Mouse (Mus musculus) MEL (cell line): Measurements from ENCODE around the gene Clptm1. TPM values are rescaled to one million over a fixed set of nuclear protein-coding genes. Genes with fewer than 3 reads are reported as not detected.

ENCODE experiments used
- DNase-seq: peaks from one replicate; pipeline ENCODE4 v3.0.0; 2011; ENCODE audit warnings: low read depth, low spot score
- H3K27ac ChIP-seq: 2 replicates; pipeline ENCODE4 v1.5.1; 2012; ENCODE audit warnings: low read depth, mild to moderate bottlenecking, control low read depth, low read length, moderate library complexity; ENCODE audit not compliant: control insufficient read depth
- H3K27me3 ChIP-seq, 2 experiments: fragments of 150-350 bp in 1 of 2; sonication (generic) in 1 of 2; 2 replicates each; pipeline ENCODE4 v1.6.1; 2012; ENCODE audit warnings: low read length in 2 of 2, mild to moderate bottlenecking in 2 of 2, improper control_type of control experiment in 1 of 2, moderate library complexity in 1 of 2; ENCODE audit not compliant: insufficient read depth in 2 of 2, control insufficient read depth in 1 of 2
- H3K36me3 ChIP-seq, 2 experiments: 2 replicates each; pipeline ENCODE4 v1.6.1; 2012 to 2014; ENCODE audit warnings: low read length in 2 of 2, improper control_type of control experiment in 1 of 2, inconsistent platforms in 1 of 2, mild to moderate bottlenecking in 1 of 2; ENCODE audit not compliant: insufficient read depth in 2 of 2, control insufficient read depth in 1 of 2
- H3K4me1 ChIP-seq, 2 experiments: fragments of 150-350 bp in 1 of 2; sonication (generic) in 1 of 2; 2 replicates each; pipeline ENCODE4 v1.6.1; 2012; ENCODE audit warnings: low read length in 2 of 2, improper control_type of control experiment in 1 of 2, mild to moderate bottlenecking in 1 of 2; ENCODE audit not compliant: insufficient read depth in 2 of 2, control insufficient read depth in 1 of 2
- H3K4me3 ChIP-seq, 2 experiments: fragments of 150-350 bp in 1 of 2; sonication (generic) in 1 of 2; 2 replicates each; pipeline ENCODE4 v1.5.1; 2012; ENCODE audit warnings: low read depth in 2 of 2, low read length in 2 of 2, mild to moderate bottlenecking in 2 of 2, moderate library complexity in 2 of 2, control low read depth in 1 of 2, improper control_type of control experiment in 1 of 2; ENCODE audit not compliant: control insufficient read depth in 1 of 2, insufficient read depth in 1 of 2
- H3K79me2 ChIP-seq: 2 replicates; pipeline ENCODE4 v1.6.1; 2012; ENCODE audit warnings: mild to moderate bottlenecking, low read length, moderate library complexity; ENCODE audit not compliant: control insufficient read depth, poor library complexity, insufficient read depth
- H3K9ac ChIP-seq: 2 replicates; pipeline ENCODE4 v1.6.1; 2012; ENCODE audit warnings: low read depth, mild to moderate bottlenecking, control low read depth, low read length, moderate library complexity; ENCODE audit not compliant: control insufficient read depth, poor library complexity, severe bottlenecking
- H3K9me3 ChIP-seq: fragments of 150-350 bp; sonication (generic); replicated peaks from 2 replicates; pipeline ENCODE4 v1.6.1; 2012; ENCODE audit warnings: mild to moderate bottlenecking, low read length, improper control_type of control experiment, moderate library complexity; ENCODE audit not compliant: insufficient read depth
- BHLHE40 ChIP-seq: IDR thresholded peaks from 2 replicates; pipeline ENCODE4 v1.6.1; 2012; ENCODE audit warnings: low read depth, mild to moderate bottlenecking, inconsistent platforms, low read length, improper control_type of control experiment, borderline replicate concordance
- CHD1 ChIP-seq: IDR thresholded peaks from 2 replicates; pipeline ENCODE4 v1.6.1; 2012; ENCODE audit warnings: low read depth, mild to moderate bottlenecking, inconsistent platforms, low read length, improper control_type of control experiment
- CHD2 ChIP-seq: IDR thresholded peaks from 2 replicates; pipeline ENCODE4 v1.6.1; 2011; ENCODE audit warnings: low read length, improper control_type of control experiment
- CTCF ChIP-seq, 3 experiments: IDR thresholded peaks in 2 of 3; conservative IDR thresholded peaks in 1 of 3; 2 replicates each; pipeline ENCODE4 v1.5.1; 2011 to 2012; ENCODE audit warnings: low read length in 3 of 3, low read depth in 2 of 3, mild to moderate bottlenecking in 2 of 3, improper control_type of control experiment in 1 of 3, inconsistent platforms in 1 of 3, mixed read lengths in 1 of 3, moderate library complexity in 1 of 3; ENCODE audit not compliant: control insufficient read depth in 1 of 3, insufficient read depth in 1 of 3, poor library complexity in 1 of 3, severe bottlenecking in 1 of 3
- ETS1 ChIP-seq: IDR thresholded peaks from 2 replicates; pipeline ENCODE4 v1.6.1; 2012; ENCODE audit warnings: low read depth, mild to moderate bottlenecking, inconsistent platforms, low read length, improper control_type of control experiment, moderate library complexity
- GABPA ChIP-seq: IDR thresholded peaks from 2 replicates; pipeline ENCODE4 v1.6.1; 2012; ENCODE audit warnings: low read depth, mild to moderate bottlenecking, inconsistent platforms, low read length, improper control_type of control experiment, moderate library complexity
- HCFC1 ChIP-seq: IDR thresholded peaks from 2 replicates; pipeline ENCODE4 v1.6.1; 2012; ENCODE audit warnings: low read depth, mild to moderate bottlenecking, inconsistent platforms, low read length, improper control_type of control experiment, moderate library complexity
- JUND ChIP-seq: IDR thresholded peaks from 2 replicates; pipeline ENCODE4 v1.6.1; 2011; ENCODE audit warnings: low read depth, mild to moderate bottlenecking, improper control_type of control experiment, low read length
- KAT2A ChIP-seq: conservative IDR thresholded peaks from 2 replicates; pipeline ENCODE4 v1.6.1; 2012; ENCODE audit warnings: low read depth, low read length, improper control_type of control experiment, inconsistent platforms
- MAFK ChIP-seq: IDR thresholded peaks from 2 replicates; pipeline ENCODE4 v1.6.1; 2011; ENCODE audit warnings: low read depth, mild to moderate bottlenecking, low read length, improper control_type of control experiment, borderline replicate concordance
- MAX ChIP-seq: IDR thresholded peaks from 2 replicates; pipeline ENCODE4 v1.6.1; 2011; ENCODE audit warnings: low read length, improper control_type of control experiment
- MAZ ChIP-seq: IDR thresholded peaks from 2 replicates; pipeline ENCODE4 v1.6.1; 2012; ENCODE audit warnings: low read depth, mild to moderate bottlenecking, inconsistent platforms, low read length, improper control_type of control experiment
- MEF2A ChIP-seq: IDR thresholded peaks from 2 replicates; pipeline ENCODE4 v1.6.1; 2014; ENCODE audit warnings: low read depth, mild to moderate bottlenecking, inconsistent platforms, low read length, improper control_type of control experiment; ENCODE audit not compliant: poor library complexity, insufficient replicate concordance, severe bottlenecking; ENCODE audit errors: extremely low read depth
- MXI1 ChIP-seq: IDR thresholded peaks from 2 replicates; pipeline ENCODE4 v1.6.1; 2011; ENCODE audit warnings: mild to moderate bottlenecking, low read depth, low read length, improper control_type of control experiment
- MYC ChIP-seq: IDR thresholded peaks from 2 replicates; pipeline ENCODE4 v1.6.1; 2011; ENCODE audit warnings: low read depth, mild to moderate bottlenecking, low read length, improper control_type of control experiment, moderate library complexity
- NELFE ChIP-seq: IDR thresholded peaks from 2 replicates; pipeline ENCODE4 v1.6.1; 2011; ENCODE audit warnings: low read depth, low read length, improper control_type of control experiment
- POLR2AphosphoS2 ChIP-seq: IDR thresholded peaks from 2 replicates; pipeline ENCODE4 v1.6.1; 2011; ENCODE audit warnings: low read length, improper control_type of control experiment
- RAD21 ChIP-seq: IDR thresholded peaks from 2 replicates; pipeline ENCODE4 v1.6.1; 2011; ENCODE audit warnings: mild to moderate bottlenecking, low read depth, low read length, improper control_type of control experiment
- RCOR1 ChIP-seq: IDR thresholded peaks from 2 replicates; pipeline ENCODE4 v1.6.1; 2012; ENCODE audit warnings: low read depth, mild to moderate bottlenecking, inconsistent platforms, low read length, improper control_type of control experiment
- SIN3A ChIP-seq: IDR thresholded peaks from 2 replicates; pipeline ENCODE4 v1.6.1; 2012; ENCODE audit warnings: low read length, improper control_type of control experiment, inconsistent platforms
- SMC3 ChIP-seq: IDR thresholded peaks from 2 replicates; pipeline ENCODE4 v1.6.1; 2011; ENCODE audit warnings: low read depth, low read length, improper control_type of control experiment
- TAL1 ChIP-seq: IDR thresholded peaks from 2 replicates; pipeline ENCODE4 v1.6.1; 2012; ENCODE audit warnings: mild to moderate bottlenecking, inconsistent platforms, low read length, moderate library complexity, mixed read lengths
- TBP ChIP-seq: IDR thresholded peaks from 2 replicates; pipeline ENCODE4 v1.8.0; 2011; ENCODE audit warnings: low read depth, low read length, improper control_type of control experiment
- TCF12 ChIP-seq: IDR thresholded peaks from 2 replicates; pipeline ENCODE4 v1.6.1; 2014; ENCODE audit warnings: low read depth, mild to moderate bottlenecking, inconsistent platforms, low read length, improper control_type of control experiment, moderate library complexity
- UBTF ChIP-seq: IDR thresholded peaks from 2 replicates; pipeline ENCODE4 v1.6.1; 2012; ENCODE audit warnings: low read depth, mild to moderate bottlenecking, inconsistent platforms, low read length, improper control_type of control experiment, moderate library complexity, borderline replicate concordance; ENCODE audit not compliant: insufficient read depth
- USF1 ChIP-seq: IDR thresholded peaks from 2 replicates; pipeline ENCODE4 v1.6.1; 2014; ENCODE audit warnings: low read depth, mild to moderate bottlenecking, inconsistent platforms, low read length, improper control_type of control experiment, moderate library complexity
- USF2 ChIP-seq, 2 experiments: IDR thresholded peaks; 2 replicates each; pipeline ENCODE4 v1.6.1; 2011 to 2012; ENCODE audit warnings: improper control_type of control experiment in 2 of 2, low read length in 2 of 2, borderline replicate concordance in 1 of 2, inconsistent platforms in 1 of 2, low read depth in 1 of 2, mild to moderate bottlenecking in 1 of 2; ENCODE audit not compliant: insufficient read depth in 1 of 2
- ZC3H11A ChIP-seq: IDR thresholded peaks from 2 replicates; pipeline ENCODE4 v1.6.1; 2012; ENCODE audit warnings: low read depth, mild to moderate bottlenecking, inconsistent platforms, low read length, improper control_type of control experiment
- ZKSCAN1 ChIP-seq: IDR thresholded peaks from 2 replicates; pipeline ENCODE4 v1.6.1; 2012; ENCODE audit warnings: low read depth, mild to moderate bottlenecking, inconsistent platforms, low read length, improper control_type of control experiment, moderate library complexity
- ZMIZ1 ChIP-seq: IDR thresholded peaks from 2 replicates; pipeline ENCODE4 v1.6.1; 2012; ENCODE audit warnings: low read depth, mild to moderate bottlenecking, inconsistent platforms, low read length, improper control_type of control experiment, moderate library complexity
- polyA plus RNA-seq, 2 experiments: library from polyadenylated mRNA; stranded (reverse) in 1 of 2; unstranded in 1 of 2; fragments of >175 nt in 1 of 2; fragments of >200 nt in 1 of 2; gene quantifications; 2 replicates each; pipeline versions ENCODE4 v1.2.1 to v1.2.4; 2012; ENCODE audit warnings: low replicate concordance in 2 of 2, low read depth in 1 of 2; ENCODE audit not compliant: insufficient read length in 2 of 2, insufficient read depth in 1 of 2, missing spikeins in 1 of 2
- total RNA-seq: library from RNA; depleted of rRNA; stranded (reverse); fragments of 300-350 nt; gene quantifications from 2 replicates; pipeline ENCODE4 v1.2.3, GENCODE M21; 2012

The Clptm1 gene
- total and polyA plus RNA-seq, 3 experiments = 58.5 to 102 (median 62.4) TPM

GRCm38 (mm10) chr7:19589917-19590316 lies 74.9 kb downstream of the Clptm1 start:
- Histone ChIP-seq H3K4me3 (no peak overlapping the region), H3K27me3 (no peaks in the 10 kb centered on the region), H3K79me2 (no peaks in the 10 kb centered on the region), H3K4me1 (peaks cover 0 to 8% of the 10 kb centered on the region in 2 experiments; a peak in 2 of 4 replicates), H3K36me3 (peaks cover 3 to 4% of the 10 kb centered on the region in 2 experiments; a peak in 3 of 4 replicates), H3K9ac (no peak overlapping the region), H3K9me3 (no peaks in the 10 kb centered on the region), H3K27ac (no peak overlapping the region)
- DNase-seq = peak; percentile 87
- TF ChIP-seq ZMIZ1 (0 out of 2 replicates have a peak, but pooled peaks have one; percentile 19), TCF12 (no peak), BHLHE40 (no peak), GABPA (no peak), UBTF (no peak), TBP (no peak), NELFE (no peak), ETS1 (no peak), JUND (no peak), MAZ (no peak), RAD21 (peak; percentile 63), RCOR1 (no peak), ZKSCAN1 (no peak), KAT2A (no peak), USF2 (IDR thresholded peaks at IDR 0.05; ENCODE audit: borderline replicate concordance in 1 of 2, insufficient read depth in 1 of 2, low read depth in 1 of 2, low read length in 2 of 2) (no peak), MAX (no peak), CTCF (IDR thresholded peaks at IDR 0.05 in 2 of 3, conservative IDR thresholded peaks at IDR 0.05 in 1 of 3; ENCODE audit: control insufficient read depth in 1 of 3, insufficient read depth in 1 of 3, low read depth in 2 of 3, low read length in 3 of 3, poor library complexity in 1 of 3, severe bottlenecking in 1 of 3) (peak; percentile 80 to 95 (median 91)), ZC3H11A (peak; percentile 26), CHD1 (no peak), SMC3 (peak; percentile 58), POLR2AphosphoS2 (no peak), CHD2 (no peak)

DNA sequence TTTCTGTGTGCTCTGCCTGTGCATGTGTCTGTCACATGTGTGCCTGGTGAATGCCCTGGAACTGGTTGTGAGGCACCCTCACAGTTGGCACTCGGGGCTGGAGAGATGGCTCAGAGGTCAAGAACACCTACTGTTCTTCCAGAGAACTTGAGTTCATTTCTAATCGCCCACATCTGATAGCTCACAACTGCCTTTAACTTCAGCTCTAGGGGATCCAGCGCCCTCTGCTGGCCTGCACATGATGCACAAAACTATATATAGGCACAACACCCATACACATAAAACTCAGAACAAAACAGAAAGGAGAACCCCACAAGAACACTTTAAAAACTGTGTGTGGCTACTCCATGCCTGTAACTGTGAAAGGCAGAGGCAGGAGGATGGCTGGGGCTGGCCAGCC lies 75.6 kb downstream of the Clptm1 start:
- peak; percentile 84 for DNase-seq
- Histone ChIP-seq H3K79me2 (no peaks in the 10 kb centered on the region), H3K4me1 (peaks cover 0 to 8% of the 10 kb centered on the region in 2 experiments; a peak in 2 of 4 replicates), H3K27me3 (no peaks in the 10 kb centered on the region), H3K4me3 (no peak overlapping the region), H3K9ac (no peak overlapping the region), H3K27ac (no peak overlapping the region; the same call in 1 of the 2 replicates), H3K9me3 (no peaks in the 10 kb centered on the region), H3K36me3 (peaks cover 3% of the 10 kb centered on the region in 2 experiments; a peak in 3 of 4 replicates)
- no peak for TF ChIP-seq MAFK
- TF ChIP-seq CTCF (IDR thresholded peaks at IDR 0.05 in 2 of 3, conservative IDR thresholded peaks at IDR 0.05 in 1 of 3; ENCODE audit: control insufficient read depth in 1 of 3, insufficient read depth in 1 of 3, low read depth in 2 of 3, low read length in 3 of 3, poor library complexity in 1 of 3, severe bottlenecking in 1 of 3) = peak; percentile 70 to 94 (median 85)
- TF ChIP-seq MAX = peak; percentile 51; the same call in 1 of the 2 replicates
- 0 out of 2 replicates have a peak, but pooled peaks have one; percentile 19 for TF ChIP-seq USF1
- TF ChIP-seq RAD21 = peak; percentile 57
- no peak for TF ChIP-seq HCFC1
- 0 out of 2 replicates have a peak, but pooled peaks have one; percentile 20 for TF ChIP-seq SIN3A
- 0 out of 2 replicates have a peak, but pooled peaks have one; percentile 19 for TF ChIP-seq MYC
- TF ChIP-seq MEF2A = 0 out of 2 replicates have a peak, but pooled peaks have one; percentile 9
- 0 out of 2 replicates have a peak, but pooled peaks have one; percentile 13 for TF ChIP-seq BHLHE40
- no peak for TF ChIP-seq TAL1
- 0 out of 2 replicates have a peak, but pooled peaks have one; percentile 19 for TF ChIP-seq MXI1
- TF ChIP-seq ZC3H11A = peak; percentile 46
- peak; percentile 84 for TF ChIP-seq SMC3
- no peak for TF ChIP-seq RCOR1
